Mouse (Mus musculus): Measurements from ENCODE around the gene Slc37a1. TPM values are rescaled to one million over a fixed set of nuclear protein-coding genes. Genes with fewer than 3 reads are reported as not detected.

Slc37a1 gene
- 10 to 100 TPM; 42.8 to 46.5 TPM for total RNA-seq (2023)

GRCm38 (mm10) chr17:31286492-31286891, at the start of gene Slc37a1:
Slc37a1 (plus strand) TSS chr17:31286792.

GRCm38 (mm10) chr17:31276922-31277918, 9.4 kb upstream of the Slc37a1 start, which contains the start of gene Rsph1:
Rsph1 (minus strand) TSS chr17:31277383.

GRCm38 (mm10) chr17:31385671-31386665, 99.4 kb downstream of the Slc37a1 start, which contains the start of gene Pde9a:
Pde9a (plus strand) TSS chr17:31386210.

Other genes with a start within 250 kb of the Slc37a1 start
- gene Abcg1, start 229.1 kb upstream of the Slc37a1 start, total RNA-seq (2023), result 100 to 1,000 TPM; 123 to 132 TPM
- gene Tff3, start 157.1 kb upstream of the Slc37a1 start, total RNA-seq (2023), result not detected
- gene Tff2, start 142.5 kb upstream of the Slc37a1 start, total RNA-seq (2023), result not detected
- gene Tff1, start 121.5 kb upstream of the Slc37a1 start, total RNA-seq (2023), result not detected
- under 1 TPM; 0.23 to 0.65 TPM for gene Tmprss3, start 87.8 kb upstream of the Slc37a1 start, total RNA-seq (2023)
- gene Ubash3a, start 78.9 kb upstream of the Slc37a1 start, total RNA-seq (2023), result under 1 TPM; 0.09 to 0.29 TPM
- under 1 TPM in 1 of 2 experiments, not detected in 1; 0.73 TPM for gene Rsph1, start 9.4 kb upstream of the Slc37a1 start, total RNA-seq (2023)
- gene Pde9a, start 99.4 kb downstream of the Slc37a1 start, total RNA-seq (2023), result under 1 TPM in 1 of 2 experiments, not detected in 1; 0.70 TPM
- 10 to 100 TPM; 29.8 to 33.8 TPM for gene Wdr4, start 233.2 kb downstream of the Slc37a1 start, total RNA-seq (2023)
- 100 to 1,000 TPM in 1 of 2 experiments, 10 to 100 TPM in 1; 73.5 to 102 TPM for gene Ndufv3, start 233.3 kb downstream of the Slc37a1 start, total RNA-seq (2023)